Mouse (Mus musculus) heart, embryonic 11.5 days (tissue): ENCODE measurements at regions not wholly inside any gene's neighbourhood (a gene's known extent, or its start where the extent isn't known, plus 50 kb on each side); places are given as distances from the start of the nearest gene placed in this dataset.
"Not testable (repeated sequence)": the region's sequence is repeated elsewhere in the genome, so short reads cannot be mapped to it uniquely, and the experiment has no call there.

Source experiments
- ATAC-seq: fragments of 200-750 bp; cut with Nextera tagmentation; replicated peaks from 2 replicates; pipeline ENCODE4 v1.8.0; 2017; ENCODE audit warnings: moderate library complexity; ENCODE audit not compliant: insufficient number of reproducible peaks, low FRiP score, low TSS enrichment
- H3K27ac ChIP-seq: fragments of 300-500 bp; sonication (generic); 2 replicates; pipeline ENCODE4 v1.5.1; 2014; ENCODE audit warnings: mild to moderate bottlenecking, low read depth, low read length
- H3K27me3 ChIP-seq: fragments of 300-500 bp; sonication (generic); 2 replicates; pipeline ENCODE4 v1.6.1; 2014; ENCODE audit warnings: mild to moderate bottlenecking, low read length, mixed read lengths; ENCODE audit not compliant: control insufficient read depth, insufficient read depth
- H3K36me3 ChIP-seq: fragments of 300-500 bp; sonication (generic); 2 replicates; pipeline ENCODE4 v1.6.1; 2014; ENCODE audit warnings: mild to moderate bottlenecking, low read length, moderate library complexity, mixed read lengths; ENCODE audit not compliant: control insufficient read depth, insufficient read depth
- H3K4me1 ChIP-seq: fragments of 300-500 bp; sonication (generic); 2 replicates; pipeline ENCODE4 v1.6.1; 2014; ENCODE audit warnings: low read length; ENCODE audit not compliant: control insufficient read depth, insufficient read depth
- H3K4me2 ChIP-seq: fragments of 300-500 bp; sonication (generic); 2 replicates; pipeline ENCODE4 v1.6.1; 2014; ENCODE audit warnings: mild to moderate bottlenecking, moderate library complexity
- H3K4me3 ChIP-seq: fragments of 300-500 bp; sonication (generic); 2 replicates; pipeline ENCODE4 v1.5.1; 2014; ENCODE audit warnings: low read depth, low read length
- H3K9ac ChIP-seq: fragments of 300-500 bp; sonication (generic); 2 replicates; pipeline ENCODE4 v1.6.1; 2014; ENCODE audit warnings: mild to moderate bottlenecking, low read depth, low read length, moderate library complexity
- H3K9me3 ChIP-seq: fragments of 300-500 bp; sonication (generic); replicated peaks from 2 replicates; pipeline ENCODE4 v1.6.1; 2016; ENCODE audit warnings: low read length; ENCODE audit not compliant: control insufficient read depth
- WGBS: fragments of 180-500 bp; shearing (Covaris S2); extraction: QIAGEN DNeasy Blood & Tissue Kit; methylation state at CpG from one replicate; pipeline ENCODE4 v1.1.7; 2014; ENCODE audit not compliant: insufficient replicate concordance; 5-methylcytosine and 5-hydroxymethylcytosine counted together

GRCm38 (mm10) chr3:21667349-21668143 is 408.9 kb upstream of the Tbl1xr1 start:
- WGBS = 61% methylated on average over 5 of the region's 5 CpGs
- Histone ChIP-seq H3K27me3 (no peaks in the 10 kb centered on the region), H3K27ac (no peak overlapping the region), H3K4me2 (no peak overlapping the region), H3K4me3 (no peak overlapping the region), H3K36me3 (no peaks in the 10 kb centered on the region), H3K4me1 (no peaks in the 10 kb centered on the region), H3K9ac (no peak overlapping the region), H3K9me3 (no peaks in the 10 kb centered on the region)
- no peak for ATAC-seq

- H3K4me3 ChIP-seq = no peak overlapping the region
- H3K27ac ChIP-seq = no peak overlapping the region
- H3K9ac ChIP-seq = no peak overlapping the region
- H3K36me3 ChIP-seq = no peaks in the 10 kb centered on the region
- no peak for ATAC-seq
- no peak overlapping the region for H3K4me2 ChIP-seq
- 77% methylated on average over 2 of the region's 2 CpGs for WGBS
- no peaks in the 10 kb centered on the region for H3K9me3 ChIP-seq
- no peaks in the 10 kb centered on the region for H3K27me3 ChIP-seq
- no peaks in the 10 kb centered on the region for H3K4me1 ChIP-seq
Measured at GRCm38 (mm10) chr3:21671885-21672284, 404.6 kb upstream of the Tbl1xr1 start.

- ATAC-seq = no peak
- Histone ChIP-seq H3K4me1 (no peaks in the 10 kb centered on the region), H3K9me3 (no peaks in the 10 kb centered on the region), H3K27ac (no peak overlapping the region), H3K9ac (no peak overlapping the region), H3K4me3 (no peak overlapping the region), H3K36me3 (no peaks in the 10 kb centered on the region), H3K4me2 (no peak overlapping the region), H3K27me3 (no peaks in the 10 kb centered on the region)
- 80% methylated on average over 2 of the region's 2 CpGs for WGBS
Measured at GRCm38 (mm10) chr3:21672492-21672891, 404.0 kb upstream of the Tbl1xr1 start.

- 88% methylated on average over 2 of the region's 2 CpGs for WGBS
Measured at GRCm38 (mm10) chr3:21673466-21673865, 403.0 kb upstream of the Tbl1xr1 start.

GRCm38 (mm10) chr3:21678265-21678664 is 398.2 kb upstream of the Tbl1xr1 start:
- no peak overlapping the region for H3K9ac ChIP-seq
- H3K36me3 ChIP-seq = no peaks in the 10 kb centered on the region
- no peaks in the 10 kb centered on the region for H3K4me1 ChIP-seq
- H3K9me3 ChIP-seq = no peaks in the 10 kb centered on the region
- no peak overlapping the region for H3K27ac ChIP-seq
- H3K4me3 ChIP-seq = no peak overlapping the region
- no peaks in the 10 kb centered on the region for H3K27me3 ChIP-seq
- no peak for ATAC-seq
- no peak overlapping the region for H3K4me2 ChIP-seq

More at GRCm38 (mm10) chr3:21673466-21673865, 403.0 kb upstream of the Tbl1xr1 start:
- Histone ChIP-seq H3K9ac (no peak overlapping the region), H3K4me1 (no peaks in the 10 kb centered on the region), H3K27ac (no peak overlapping the region), H3K4me3 (no peak overlapping the region), H3K36me3 (no peaks in the 10 kb centered on the region), H3K4me2 (no peak overlapping the region), H3K27me3 (no peaks in the 10 kb centered on the region), H3K9me3 (no peaks in the 10 kb centered on the region)
- no peak for ATAC-seq

GRCm38 (mm10) chr3:21678734-21679133 is 397.7 kb upstream of the Tbl1xr1 start:
- Histone ChIP-seq H3K9ac (no peak overlapping the region), H3K36me3 (no peaks in the 10 kb centered on the region), H3K27ac (no peak overlapping the region), H3K4me2 (no peak overlapping the region), H3K9me3 (no peaks in the 10 kb centered on the region), H3K4me1 (no peaks in the 10 kb centered on the region), H3K27me3 (no peaks in the 10 kb centered on the region), H3K4me3 (no peak overlapping the region)
- ATAC-seq = no peak

GRCm38 (mm10) chr3:21697980-21698672 is 378.3 kb upstream of the Tbl1xr1 start:
- H3K27me3 ChIP-seq = not testable (repeated sequence)

GRCm38 (mm10) chr3:21699526-21699925 is 376.9 kb upstream of the Tbl1xr1 start:
- H3K4me2 ChIP-seq = no peak overlapping the region
- ATAC-seq = no peak
- 84% methylated on average over 1 of the region's 1 CpGs for WGBS

More at GRCm38 (mm10) chr3:21697980-21698672, 378.3 kb upstream of the Tbl1xr1 start:
- ATAC-seq, H3K9ac ChIP-seq, H3K27ac ChIP-seq, H3K9me3 ChIP-seq, H3K4me2 ChIP-seq, H3K36me3 ChIP-seq, H3K4me1 ChIP-seq, H3K4me3 ChIP-seq: not testable (repeated sequence)
- 57% methylated on average over 1 of the region's 1 CpGs for WGBS

GRCm38 (mm10) chr3:21700326-21700725 is 376.1 kb upstream of the Tbl1xr1 start:
- H3K9ac ChIP-seq = no peak overlapping the region
- no peaks in the 10 kb centered on the region for H3K27me3 ChIP-seq
- no peak for ATAC-seq
- H3K4me1 ChIP-seq = no peaks in the 10 kb centered on the region
- H3K4me3 ChIP-seq = no peak overlapping the region
- H3K9me3 ChIP-seq = no peaks in the 10 kb centered on the region
- no peaks in the 10 kb centered on the region for H3K36me3 ChIP-seq
- WGBS = 65% methylated on average over 1 of the region's 1 CpGs
- H3K4me2 ChIP-seq = no peak overlapping the region
- no peak overlapping the region for H3K27ac ChIP-seq

More at GRCm38 (mm10) chr3:21699526-21699925, 376.9 kb upstream of the Tbl1xr1 start:
- Histone ChIP-seq H3K36me3 (no peaks in the 10 kb centered on the region), H3K27me3 (no peaks in the 10 kb centered on the region), H3K27ac (no peak overlapping the region), H3K4me3 (no peak overlapping the region), H3K4me1 (no peaks in the 10 kb centered on the region), H3K9me3 (no peaks in the 10 kb centered on the region), H3K9ac (no peak overlapping the region)
